Mouse (Mus musculus) neutrophil, adult 5-6 weeks (primary cell): ENCODE measurements around the gene Spa17. TPM values are rescaled to one million over a fixed set of nuclear protein-coding genes. Genes with fewer than 3 reads are reported as not detected.

Experiments
- ATAC-seq: fragments of 151-379, 151-347 bp; 2 replicates; pipeline ENCODE4 v1.8.0; 2017; ENCODE audit warnings: mild to moderate bottlenecking, moderate TSS enrichment; ENCODE audit not compliant: insufficient number of reproducible peaks, poor library complexity, low FRiP score, severe bottlenecking; ENCODE audit errors: extremely low read depth
- total RNA-seq: library from RNA; stranded (forward); fragments of 200-1000 nt; gene quantifications from 2 replicates; pipeline ENCODE4 v1.2.3, GENCODE M21; 2017

Gene Spa17
- total RNA-seq, 1 experiment from 2014 or later, result 2.2 TPM

DNA sequence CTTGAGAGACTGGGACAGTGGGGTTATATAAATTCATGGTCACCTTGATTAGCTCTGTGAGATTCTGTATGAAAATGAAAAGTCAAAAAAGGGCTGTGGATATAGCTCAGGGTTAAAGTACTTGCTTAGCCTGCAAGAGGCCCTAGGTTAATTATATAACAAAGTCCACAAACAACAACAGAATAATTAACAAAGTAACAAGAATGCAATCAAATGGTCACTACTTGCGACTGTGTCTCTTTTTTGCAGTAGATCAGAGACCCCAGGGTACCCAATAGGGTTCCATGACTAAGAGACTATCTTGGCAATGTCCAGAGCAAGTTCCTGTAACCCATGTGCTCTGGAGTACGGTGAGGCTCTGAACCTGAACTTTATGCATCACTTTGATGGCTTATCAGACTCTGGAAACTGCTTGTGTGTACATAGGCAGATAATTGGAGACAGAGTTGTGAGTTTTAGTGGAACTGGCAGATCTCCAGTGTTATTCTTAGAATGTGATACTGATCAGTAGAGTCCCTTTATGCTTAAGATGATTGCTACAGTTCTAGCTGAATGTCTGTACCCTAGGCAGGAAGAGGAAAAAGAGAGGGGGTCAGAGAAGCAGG lies 44.2 kb downstream of the Spa17 start:
- ATAC-seq, result no peak

DNA sequence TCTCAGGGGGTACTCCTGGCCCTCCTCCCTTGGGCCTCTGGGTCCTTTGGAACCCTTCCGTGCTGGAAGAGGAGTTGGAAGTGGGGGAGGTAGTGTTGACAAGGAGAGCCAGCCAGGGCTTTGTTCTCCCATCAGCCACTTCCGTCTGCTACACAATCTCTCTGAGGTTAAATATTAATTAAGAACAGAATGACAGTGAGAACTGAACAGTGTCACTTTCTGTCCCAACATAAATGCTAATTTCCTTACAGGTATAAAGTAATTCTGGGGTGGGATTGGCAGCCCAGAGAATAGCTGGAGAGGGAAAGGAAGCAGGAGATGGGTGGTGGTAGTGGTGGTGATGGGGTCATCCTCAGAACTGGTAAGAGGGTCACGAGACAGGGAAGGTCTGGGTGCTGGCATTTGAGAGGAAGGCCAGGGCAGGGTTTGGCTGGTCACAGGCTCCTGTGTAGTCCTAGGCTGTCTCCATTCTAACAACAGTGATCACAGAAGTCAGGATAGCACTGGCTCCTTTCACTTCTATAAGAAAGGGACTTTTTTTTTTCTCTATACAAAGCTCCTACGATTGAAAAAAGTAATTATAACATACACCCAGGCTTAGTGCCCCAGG lies 44.8 kb downstream of the Spa17 start:
- no peak for ATAC-seq

DNA sequence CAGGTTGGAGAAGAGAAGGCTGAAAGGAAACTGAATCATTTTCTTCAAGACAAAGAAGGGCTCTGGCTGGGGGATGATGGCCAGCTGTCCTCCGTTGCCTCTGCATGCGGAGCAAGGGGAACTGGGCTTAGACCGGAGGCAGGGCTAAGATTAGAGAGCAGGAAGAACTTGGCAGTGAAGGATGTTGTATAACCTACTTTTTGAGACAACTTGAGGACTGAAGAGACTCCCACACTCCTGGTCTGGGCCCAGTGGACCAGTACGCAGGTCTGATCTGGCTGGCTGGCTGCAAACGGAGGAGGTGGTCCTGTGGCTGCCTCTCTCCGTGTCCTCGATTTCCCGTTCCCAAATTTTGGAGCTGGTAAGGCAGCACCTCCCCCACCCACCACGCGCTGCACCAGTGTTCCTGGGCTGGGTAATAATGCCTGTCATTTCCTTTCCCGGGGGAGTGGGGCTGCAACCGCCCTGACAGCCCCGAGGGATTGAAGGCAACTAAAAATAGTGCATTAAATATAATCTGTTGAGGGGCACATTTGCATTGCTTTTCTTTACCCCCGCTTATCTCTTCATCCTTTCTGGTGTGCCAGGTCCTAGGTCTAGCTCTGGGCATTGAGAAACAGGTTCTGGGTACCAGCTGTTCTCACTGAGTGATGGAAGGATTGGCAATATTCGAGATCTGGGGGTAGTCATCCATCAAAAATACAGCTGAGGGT lies 45.5 kb downstream of the Spa17 start:
- no peak for ATAC-seq

DNA sequence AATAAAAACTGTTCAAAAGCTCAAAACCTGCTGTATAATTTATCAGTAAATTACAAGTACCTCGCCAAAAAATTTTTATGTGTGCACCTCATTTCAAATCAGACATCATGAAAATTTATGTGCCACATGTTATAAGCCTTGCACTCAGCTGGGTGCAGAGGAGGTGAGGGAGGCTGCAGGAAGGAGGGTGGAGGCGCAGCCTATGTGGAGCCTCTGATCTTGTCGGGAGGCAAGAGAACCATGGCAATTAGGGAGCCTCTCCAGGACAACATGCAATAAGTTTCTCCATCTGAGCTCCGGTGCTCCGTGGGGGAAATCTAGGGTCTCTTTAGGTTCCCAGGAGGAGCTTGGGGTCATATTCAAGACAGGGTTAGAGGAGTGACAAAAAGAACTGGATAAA lies 46.1 kb downstream of the Spa17 start:
- no peak for ATAC-seq

DNA sequence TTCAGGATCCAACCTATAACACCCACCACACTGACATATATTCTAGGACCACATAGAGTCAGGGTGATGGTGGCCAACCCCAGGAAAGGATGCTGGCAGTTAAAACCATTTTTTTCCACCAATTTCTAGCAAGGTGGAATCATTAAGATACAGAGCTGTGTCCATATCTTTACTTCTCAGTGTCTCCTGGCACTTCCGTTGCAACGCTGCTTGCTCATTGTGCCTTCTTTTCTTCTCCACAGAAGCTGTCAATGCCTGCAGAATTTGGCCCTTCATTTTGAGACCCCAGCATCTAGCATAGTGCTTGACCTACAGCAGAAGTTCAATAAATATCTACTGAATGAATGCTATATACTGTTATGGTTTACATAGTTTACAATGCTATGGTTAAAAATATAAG lies 46.5 kb downstream of the Spa17 start:
- ATAC-seq, result no peak

DNA sequence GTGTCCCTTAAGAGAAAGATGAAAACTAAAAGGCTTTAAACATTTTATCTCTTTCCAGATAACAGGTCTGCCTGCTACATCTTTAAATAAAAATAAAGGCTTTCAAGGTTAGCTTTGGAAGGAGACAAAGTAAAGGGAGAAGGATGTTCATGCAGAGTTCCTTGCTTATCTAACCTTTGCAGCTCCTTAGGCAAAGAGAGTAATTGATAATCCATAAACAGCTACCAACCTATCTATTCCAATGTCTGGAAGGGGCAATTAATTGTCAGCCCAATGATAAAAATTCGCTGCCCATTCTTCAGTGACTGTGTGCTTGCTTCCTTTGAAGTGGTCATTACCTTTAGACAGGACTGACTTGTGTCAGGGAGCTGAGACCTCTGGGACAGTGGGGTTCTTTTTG lies 49.7 kb downstream of the Spa17 start:
- ATAC-seq, result no peak

DNA sequence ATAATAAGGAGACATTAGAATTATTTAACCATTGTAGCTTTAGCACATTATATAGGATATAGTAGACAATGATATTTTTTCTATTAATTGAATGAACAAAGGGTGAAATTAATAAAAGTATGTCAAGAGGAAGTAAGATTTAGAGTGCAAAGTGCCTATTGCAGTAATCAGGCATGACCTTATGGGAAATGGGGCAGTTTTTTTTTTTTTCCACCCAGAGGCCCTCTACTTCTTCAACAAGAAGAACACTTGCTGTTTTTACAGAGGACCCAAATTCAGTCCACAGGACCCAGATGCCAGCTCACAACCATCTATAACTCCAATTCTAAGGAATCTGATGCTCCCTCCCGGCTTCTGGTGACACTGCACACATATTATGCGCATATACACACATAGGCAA lies 52.9 kb downstream of the Spa17 start:
- no peak for ATAC-seq

DNA sequence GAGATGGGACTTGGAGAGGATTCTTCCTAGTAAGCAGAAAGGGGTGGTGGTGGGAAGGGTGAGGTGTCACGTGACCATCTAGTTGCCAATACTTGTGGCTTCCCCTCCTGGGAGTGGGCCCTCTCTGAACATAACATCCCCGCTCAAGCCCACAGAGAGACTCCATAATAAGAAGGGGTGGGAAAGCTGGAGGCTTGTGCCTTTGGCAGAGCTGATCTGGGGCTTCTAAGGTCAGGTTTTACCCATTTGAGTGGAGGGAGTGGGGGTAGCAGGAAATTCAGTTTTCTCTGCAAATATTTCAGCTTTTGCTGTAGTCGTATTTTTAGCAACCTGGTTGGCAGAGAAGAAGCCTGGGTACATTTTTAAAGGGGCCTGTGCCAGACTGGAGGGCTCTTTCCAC lies 57.2 kb downstream of the Spa17 start:
- ATAC-seq, result no peak

DNA sequence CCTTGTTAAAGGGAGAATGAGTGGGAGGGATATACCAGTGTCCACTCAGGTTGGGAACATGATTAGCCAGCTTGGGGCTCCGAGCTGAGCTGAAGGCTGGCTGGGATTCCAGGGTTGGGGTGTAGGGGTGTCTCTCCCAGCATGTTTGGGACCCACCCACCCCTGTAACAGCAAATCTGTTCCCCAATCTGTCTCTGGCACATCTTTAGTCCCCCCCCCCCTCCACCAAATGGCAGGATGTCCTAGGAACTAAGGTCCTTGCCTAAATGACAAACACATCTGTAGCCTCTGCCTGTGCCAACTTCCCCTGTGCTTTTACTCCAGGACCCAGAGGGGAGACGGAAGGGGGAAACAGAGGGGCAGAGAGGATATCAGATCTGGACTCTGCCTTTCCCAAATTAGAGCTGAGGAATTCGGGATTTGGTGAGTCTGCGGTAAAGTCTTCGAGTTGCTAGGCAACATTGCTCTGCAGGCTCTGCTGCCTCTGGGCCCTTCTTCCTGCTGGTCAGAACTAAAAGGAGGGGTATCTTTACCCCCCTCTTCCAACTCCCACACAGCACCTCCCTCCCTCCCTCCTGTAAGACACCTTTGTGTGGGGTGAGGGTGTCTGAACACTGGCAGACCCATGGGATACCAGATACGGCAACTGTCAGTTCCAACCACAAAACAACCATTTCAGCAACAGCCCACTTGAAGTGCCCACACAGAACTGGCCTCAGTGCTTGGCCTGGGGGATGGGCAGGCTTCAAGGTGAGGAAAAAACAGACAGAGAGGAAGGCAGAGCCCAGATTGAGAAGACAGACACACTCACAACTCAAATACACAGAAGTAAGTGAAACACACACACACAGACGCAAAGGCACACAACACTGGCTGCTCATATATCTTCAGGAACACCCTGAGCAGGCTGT lies 58.4 kb downstream of the Spa17 start, which contains the start of gene Siae:
TSS of gene Siae (plus strand) at position 861 of the 911 bp plus-strand sequence.
- ATAC-seq, result no peak

DNA sequence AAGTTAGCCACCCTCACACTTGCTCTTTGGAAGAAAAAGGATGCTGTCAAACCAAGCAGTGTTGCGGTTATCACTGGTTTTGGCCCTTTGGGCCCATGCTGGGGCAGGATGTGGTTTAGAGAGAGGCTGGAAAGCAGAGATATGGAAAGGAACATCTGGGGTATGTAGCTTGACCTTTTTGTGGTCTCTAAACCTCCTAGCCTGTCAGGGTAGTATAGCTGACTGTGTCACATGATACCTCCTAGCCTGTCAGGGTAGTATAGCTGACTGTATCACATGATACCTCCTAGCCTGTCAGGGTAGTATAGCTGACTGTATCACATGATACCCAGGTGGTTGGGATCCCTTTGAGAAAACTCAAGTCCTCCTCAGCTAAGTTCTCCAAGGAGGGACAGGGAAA lies 59.2 kb downstream of the Spa17 start:
- no peak for ATAC-seq

Other genes with a start within 250 kb of the Spa17 start
- gene Hepacam, start 246.4 kb downstream of the Spa17 start, total RNA-seq, result not detected in 2 replicates
- 0.12 TPM in 1 of 2 replicates, not detected in the other for gene Robo4, start 211.8 kb downstream of the Spa17 start, total RNA-seq
- not detected in 2 replicates for gene Robo3, start 180.5 kb downstream of the Spa17 start, total RNA-seq
- 56.7 and 63.6 TPM in 2 replicates for gene Msantd2, start 124.4 kb downstream of the Spa17 start, total RNA-seq
- gene Esam, start 85.6 kb downstream of the Spa17 start, total RNA-seq, result 1.9 and 2.1 TPM in 2 replicates
- gene Vsig2, start 74.5 kb downstream of the Spa17 start, total RNA-seq, result 0.70 TPM in 1 of 2 replicates, not detected in the other
- 13.3 and 15.0 TPM in 2 replicates for gene Nrgn, start 60.8 kb downstream of the Spa17 start, total RNA-seq
- 6.4 and 10.5 TPM in 2 replicates for gene Siae, start 58.0 kb downstream of the Spa17 start, total RNA-seq
- 49.5 and 53.0 TPM in 2 replicates for gene Tbrg1, start 43.6 kb upstream of the Spa17 start, total RNA-seq
- 0.25 TPM in 1 of 2 replicates, not detected in the other for gene Panx3, start 55.5 kb upstream of the Spa17 start, total RNA-seq
- gene Olfr160, start 102.5 kb upstream of the Spa17 start, total RNA-seq, result not detected in 2 replicates
- not detected in 2 replicates for gene Olfr874, start 131.4 kb upstream of the Spa17 start, total RNA-seq
- gene Olfr875, start 158.1 kb upstream of the Spa17 start, total RNA-seq, result not detected in 2 replicates
- not detected in 2 replicates for gene Olfr876, start 189.3 kb upstream of the Spa17 start, total RNA-seq
- not detected in 2 replicates for gene Olfr877, start 240.5 kb upstream of the Spa17 start, total RNA-seq